Mouse (Mus musculus) cerebellum, postnatal 25 days (tissue): ENCODE results near the gene Tex2.

Experiments used
- DNase-seq, 2 experiments: peaks; one replicate each; pipeline ENCODE4 v3.0.0; 2021; ENCODE audit warnings: mixed read lengths in 2 of 2

The Tex2 gene

GRCm38 (mm10) chr11:106540506-106541268 lies 72.5 kb downstream of the Tex2 start:
- peak in 1 of 2 experiments; percentile 27 for DNase-seq

DNA sequence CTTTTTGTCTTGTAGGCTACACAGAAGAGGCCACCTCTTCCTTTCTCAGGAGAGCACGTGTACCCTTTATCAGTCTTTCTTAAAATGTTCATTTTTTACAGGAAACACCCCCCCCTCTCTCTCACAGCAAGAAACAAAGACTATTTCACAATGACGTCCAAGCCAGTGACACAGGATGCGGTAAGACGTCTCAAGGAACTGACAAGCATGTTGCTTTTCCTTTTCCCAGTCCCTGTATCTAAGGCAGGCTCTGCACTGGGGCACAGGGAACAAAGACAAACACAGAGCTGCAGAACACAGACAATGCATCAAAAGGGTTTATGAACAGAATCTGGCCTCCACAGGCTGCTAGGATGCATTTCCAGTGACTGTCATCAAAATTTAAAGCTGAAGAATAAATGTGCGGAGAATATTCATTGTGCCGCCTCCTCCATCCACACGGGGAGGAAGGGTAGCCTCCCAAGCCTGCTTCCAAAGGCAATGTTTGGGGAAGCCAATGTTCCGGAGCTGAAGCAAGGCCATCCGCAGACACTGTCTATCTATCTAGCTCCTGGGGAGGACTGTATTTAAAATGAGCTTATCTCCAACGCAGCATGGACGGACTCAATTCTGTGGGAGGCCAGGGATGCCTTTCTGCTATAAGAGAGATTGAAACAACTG lies 76.8 kb downstream of the Tex2 start:
- DNase-seq = no peak

- DNase-seq = no peak
These were observed 77.5 kb downstream of the Tex2 start for GRCm38 (mm10) chr11:106535660-106536252.

DNA sequence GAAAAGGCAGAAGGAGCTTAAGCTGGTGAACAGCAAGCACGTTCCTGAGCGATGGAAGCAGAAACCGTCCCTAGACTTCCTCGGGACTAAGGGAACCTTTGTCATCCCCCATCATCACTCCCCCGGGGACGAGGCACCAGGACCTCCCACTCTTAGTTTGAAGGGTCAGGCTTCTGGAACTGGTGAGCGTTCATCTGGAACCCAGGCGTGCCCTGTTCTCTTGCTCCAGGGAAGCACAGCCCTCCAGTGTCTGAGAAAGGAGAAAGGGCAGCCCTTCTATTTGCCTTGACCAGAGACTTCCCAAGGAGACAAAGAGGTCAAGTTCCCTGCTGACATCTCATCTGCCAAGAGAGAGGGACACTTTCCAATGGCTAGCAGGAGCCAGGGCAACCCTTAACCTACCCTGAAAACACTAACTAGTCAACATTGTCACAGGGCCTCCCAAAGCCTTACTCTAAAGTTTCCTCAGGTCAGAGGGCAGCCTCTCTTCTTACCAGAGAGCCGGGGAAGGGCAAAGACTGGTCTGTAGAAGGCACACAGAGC lies 80.9 kb downstream of the Tex2 start:
- DNase-seq = no peak

GRCm38 (mm10) chr11:106529786-106530185 lies 83.4 kb downstream of the Tex2 start:
- no peak for DNase-seq

DNA sequence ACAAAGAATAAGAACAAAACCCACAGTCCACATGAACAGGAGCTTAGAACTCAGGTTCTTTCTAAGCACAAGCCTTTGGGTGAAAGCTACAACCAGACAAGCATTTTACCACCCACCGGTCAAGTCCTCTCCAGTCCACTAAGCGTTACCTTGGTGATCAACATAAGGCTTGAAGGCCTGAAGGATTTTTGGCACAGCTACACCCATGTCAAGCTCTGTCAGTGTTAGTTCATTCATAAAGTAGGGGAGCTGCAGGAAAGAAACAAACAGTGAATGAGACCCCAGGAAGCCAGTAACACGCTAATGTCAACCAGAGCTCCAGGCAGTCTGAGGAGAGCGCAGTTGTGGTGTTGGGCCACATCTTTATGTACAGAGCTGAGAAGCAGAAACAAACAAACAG lies 84.1 kb downstream of the Tex2 start:
- no peak for DNase-seq

- no peak for DNase-seq
These were observed 85.3 kb downstream of the Tex2 start for GRCm38 (mm10) chr11:106527926-106528325.

DNA sequence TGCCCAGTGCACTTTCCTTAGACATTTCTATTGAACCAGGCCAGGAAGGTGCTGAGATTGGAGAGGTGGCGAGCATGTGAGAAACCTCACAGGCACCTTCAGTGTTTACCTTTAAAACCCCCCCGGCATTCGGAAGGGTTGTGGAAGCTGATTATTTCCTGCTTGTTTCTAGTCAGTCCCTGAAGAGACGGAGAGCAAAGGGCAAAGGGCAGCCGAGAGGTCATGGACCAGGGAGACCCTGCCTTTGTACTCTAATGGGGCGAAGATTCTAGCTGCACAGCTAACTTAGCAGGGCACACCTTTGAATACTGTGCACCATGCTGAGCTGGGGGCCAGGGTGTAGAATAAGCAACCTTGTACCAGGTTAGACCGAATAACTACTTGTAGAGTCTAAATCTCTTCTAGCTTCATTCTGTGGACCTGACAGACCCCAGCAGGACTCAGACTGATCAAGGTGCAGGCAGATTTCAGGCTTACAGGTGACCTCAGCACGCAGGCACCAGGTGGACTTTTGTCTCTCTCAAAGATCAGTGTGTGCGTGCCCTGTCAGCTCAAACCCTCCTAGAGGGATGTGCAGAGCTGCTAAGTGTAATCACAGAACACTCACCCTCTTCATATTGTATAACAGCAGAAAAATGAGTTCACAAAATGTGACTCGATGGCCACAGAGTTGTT lies 85.9 kb downstream of the Tex2 start:
- no peak for DNase-seq

GRCm38 (mm10) chr11:106522538-106522937 lies 90.7 kb downstream of the Tex2 start:
- DNase-seq = no peak

- no peak for DNase-seq
These were observed 91.6 kb downstream of the Tex2 start for GRCm38 (mm10) chr11:106521612-106522011.

GRCm38 (mm10) chr11:106520404-106520803 lies 92.8 kb downstream of the Tex2 start:
- no peak for DNase-seq

- no peak for DNase-seq
These were observed 93.7 kb downstream of the Tex2 start for GRCm38 (mm10) chr11:106519519-106519918.

- DNase-seq = no peak
These were observed 94.8 kb downstream of the Tex2 start for GRCm38 (mm10) chr11:106518391-106518790.

DNA sequence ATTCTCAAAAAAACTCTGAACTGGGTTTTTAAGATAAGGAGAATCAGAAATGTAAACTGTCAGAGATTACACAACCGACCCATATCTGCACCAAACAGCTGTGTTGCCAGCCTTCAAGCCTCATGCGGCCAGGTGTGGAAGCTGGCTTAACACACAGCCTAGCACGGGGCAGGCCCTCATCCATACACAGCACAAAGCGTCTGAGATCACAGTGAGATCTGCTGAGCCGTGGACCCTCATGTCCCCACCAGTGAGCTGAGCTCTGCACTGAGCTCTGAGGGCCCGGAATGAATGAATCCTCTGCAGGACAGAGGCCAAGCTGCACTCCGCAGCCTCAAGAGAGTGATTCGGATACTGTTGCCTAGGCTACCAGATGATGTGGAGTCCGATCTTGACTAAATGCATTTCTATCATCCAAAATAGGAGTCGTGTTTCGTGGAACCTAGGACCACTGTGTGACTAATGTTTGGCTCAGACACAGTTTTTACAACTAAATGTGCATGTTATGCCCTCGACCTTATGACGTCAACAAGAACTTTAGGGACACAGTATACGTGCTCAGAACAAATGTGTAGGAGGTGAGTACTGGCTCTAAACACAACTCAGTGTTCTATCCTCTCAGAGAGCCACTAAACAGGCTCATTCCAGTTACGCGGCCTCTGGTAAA lies 98.0 kb downstream of the Tex2 start:
- no peak for DNase-seq

DNA sequence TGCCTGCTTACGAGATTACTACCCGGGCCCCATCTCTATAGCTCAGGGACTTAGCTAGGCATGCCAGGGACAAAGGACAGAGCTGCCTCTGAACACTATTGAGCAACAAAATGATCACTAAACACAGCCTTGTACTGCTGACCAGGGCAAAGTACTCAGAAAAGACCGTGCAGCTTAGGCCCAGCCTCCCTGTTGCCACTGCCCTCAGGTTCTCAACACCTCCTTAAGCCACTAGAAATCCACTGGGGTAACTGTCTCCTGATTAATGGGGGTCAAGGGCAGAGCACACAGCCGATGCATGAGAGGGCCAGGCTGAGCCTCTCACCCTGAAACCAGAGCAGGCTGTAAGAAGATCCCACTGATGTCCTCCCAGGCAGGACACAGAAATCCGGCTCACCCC lies 98.8 kb downstream of the Tex2 start:
- DNase-seq = no peak

- DNase-seq = peak; percentile 41 to 71
These were observed 100.1 kb downstream of the Tex2 start for GRCm38 (mm10) chr11:106513166-106513565.

DNA sequence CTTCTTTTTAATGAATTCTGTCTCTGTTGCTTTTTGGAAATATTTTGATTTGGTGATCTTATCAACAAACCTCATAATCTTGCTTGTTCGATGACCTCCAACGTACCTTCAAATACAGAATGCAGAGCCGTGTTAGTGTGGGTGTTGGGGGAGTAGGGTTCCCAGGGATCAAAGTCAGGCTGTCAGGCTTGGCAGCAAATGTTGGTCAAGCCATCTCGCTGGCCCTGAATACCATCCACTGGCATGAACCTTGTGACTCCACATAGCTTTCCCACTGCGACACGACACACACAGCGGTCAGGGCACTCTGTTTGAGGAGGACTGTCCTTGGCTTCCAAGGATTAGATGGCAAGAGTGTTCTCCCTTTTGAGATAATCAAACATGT lies 101.2 kb downstream of the Tex2 start:
- no peak for DNase-seq

GRCm38 (mm10) chr11:106511236-106512005 lies 101.8 kb downstream of the Tex2 start:
- no peak for DNase-seq

GRCm38 (mm10) chr11:106507638-106508037 lies 105.6 kb downstream of the Tex2 start:
- no peak for DNase-seq

- DNase-seq = no peak
These were observed 107.0 kb downstream of the Tex2 start for GRCm38 (mm10) chr11:106506211-106506610.

- DNase-seq = no peak
These were observed 109.1 kb downstream of the Tex2 start for GRCm38 (mm10) chr11:106504129-106504528.

- DNase-seq = peak in 1 of 2 experiments; percentile 34
These were observed 109.9 kb downstream of the Tex2 start for GRCm38 (mm10) chr11:106503425-106503717.
